Mouse (Mus musculus): ENCODE measurements at regions not wholly inside any gene's neighbourhood (a gene's known extent, or its start where the extent isn't known, plus 50 kb on each side); places are given as distances from the start of the nearest gene placed in this dataset.
"Not testable (repeated sequence)": the region's sequence is repeated elsewhere in the genome, so short reads cannot be mapped to it uniquely, and the experiment has no call there.

GRCm38 (mm10) chr14:120815126-120815525 is 95.9 kb upstream of the Ipo5 start:
- DNase-seq (ENCODE audit: low read depth in 2 of 2, low spot score in 2 of 2), result not testable (repeated sequence)

GRCm38 (mm10) chr14:120816529-120816928 is 94.5 kb upstream of the Ipo5 start:
- no peak for DNase-seq (ENCODE audit: low read depth in 2 of 2, low spot score in 2 of 2)

GRCm38 (mm10) chr14:120826187-120826586 is 84.8 kb upstream of the Ipo5 start:
- DNase-seq (ENCODE audit: low read depth in 2 of 2, low spot score in 2 of 2), result no peak

- DNase-seq (ENCODE audit: low read depth in 2 of 2, low spot score in 2 of 2), result not testable (repeated sequence)
These were observed 80.6 kb upstream of the Ipo5 start for GRCm38 (mm10) chr14:120830389-120830835.

GRCm38 (mm10) chr14:120831397-120831796 is 79.6 kb upstream of the Ipo5 start:
- DNase-seq (ENCODE audit: low read depth in 2 of 2, low spot score in 2 of 2), result no peak

- DNase-seq (ENCODE audit: low read depth in 2 of 2, low spot score in 2 of 2), result peak; percentile 76 to 82
These were observed 79.0 kb upstream of the Ipo5 start for GRCm38 (mm10) chr14:120831847-120832613.

- no peak for DNase-seq (ENCODE audit: low read depth in 2 of 2, low spot score in 2 of 2)
These were observed 76.2 kb upstream of the Ipo5 start for GRCm38 (mm10) chr14:120834821-120835220.

- no peak for DNase-seq (ENCODE audit: low read depth in 2 of 2, low spot score in 2 of 2)
These were observed 75.3 kb upstream of the Ipo5 start for GRCm38 (mm10) chr14:120835758-120836157.

- DNase-seq (ENCODE audit: low read depth in 2 of 2, low spot score in 2 of 2), result no peak
These were observed 74.3 kb upstream of the Ipo5 start for GRCm38 (mm10) chr14:120836535-120837316.

- no peak for DNase-seq (ENCODE audit: low read depth in 2 of 2, low spot score in 2 of 2)
These were observed 70.1 kb upstream of the Ipo5 start for GRCm38 (mm10) chr14:120840900-120841299.

GRCm38 (mm10) chr14:120841311-120841710 is 69.7 kb upstream of the Ipo5 start:
- no peak for DNase-seq (ENCODE audit: low read depth in 2 of 2, low spot score in 2 of 2)

- DNase-seq (ENCODE audit: low read depth in 2 of 2, low spot score in 2 of 2), result no peak
These were observed 65.9 kb upstream of the Ipo5 start for GRCm38 (mm10) chr14:120845172-120845571.

GRCm38 (mm10) chr14:120846073-120846850 is 64.8 kb upstream of the Ipo5 start:
- no peak for DNase-seq (ENCODE audit: low read depth in 2 of 2, low spot score in 2 of 2)

GRCm38 (mm10) chr14:120847006-120847405 is 64.0 kb upstream of the Ipo5 start:
- no peak for DNase-seq (ENCODE audit: low read depth in 2 of 2, low spot score in 2 of 2)

- DNase-seq (ENCODE audit: low read depth in 2 of 2, low spot score in 2 of 2), result no peak
These were observed 62.7 kb upstream of the Ipo5 start for GRCm38 (mm10) chr14:120848083-120848951.

GRCm38 (mm10) chr14:120849159-120849558 is 61.9 kb upstream of the Ipo5 start:
- DNase-seq (ENCODE audit: low read depth in 2 of 2, low spot score in 2 of 2), result no peak

- DNase-seq (ENCODE audit: low read depth in 2 of 2, low spot score in 2 of 2), result no peak
These were observed 57.4 kb upstream of the Ipo5 start for GRCm38 (mm10) chr14:120853643-120854042.

GRCm38 (mm10) chr14:120854559-120854958 is 56.5 kb upstream of the Ipo5 start:
- no peak for DNase-seq (ENCODE audit: low read depth in 2 of 2, low spot score in 2 of 2)

- no peak for DNase-seq (ENCODE audit: low read depth in 2 of 2, low spot score in 2 of 2)
These were observed 55.8 kb upstream of the Ipo5 start for GRCm38 (mm10) chr14:120855181-120855580.
